Mouse (Mus musculus) heart, embryonic 13.5 days (tissue): Measurements from ENCODE around the gene Tnrc6b. TPM values are rescaled to one million over a fixed set of nuclear protein-coding genes. Genes with fewer than 3 reads are reported as not detected.

Experiments
- ATAC-seq: fragments of 200-750 bp; cut with Nextera tagmentation; 2 replicates; pipeline ENCODE4 v1.8.0; 2017; ENCODE audit warnings: moderate TSS enrichment; ENCODE audit not compliant: insufficient number of reproducible peaks, low FRiP score, low TSS enrichment; ENCODE audit errors: extremely low read depth
- H3K27ac ChIP-seq: fragments of 300-500 bp; sonication (generic); replicated peaks from 2 replicates; pipeline ENCODE4 v1.5.1; 2015; ENCODE audit warnings: moderate library complexity, mild to moderate bottlenecking, inconsistent platforms
- H3K27me3 ChIP-seq: fragments of 300-500 bp; sonication (generic); replicated peaks from 2 replicates; pipeline ENCODE4 v1.6.1; 2015; ENCODE audit warnings: mild to moderate bottlenecking, inconsistent platforms
- H3K36me3 ChIP-seq: fragments of 300-500 bp; sonication (generic); 2 replicates; pipeline ENCODE4 v1.6.1; 2015; ENCODE audit warnings: mild to moderate bottlenecking, inconsistent platforms
- H3K4me1 ChIP-seq: fragments of 300-500 bp; sonication (generic); 2 replicates; pipeline ENCODE4 v1.6.1; 2015; ENCODE audit warnings: inconsistent platforms
- H3K4me2 ChIP-seq: fragments of 300-500 bp; sonication (generic); 2 replicates; pipeline ENCODE4 v1.6.1; 2015; ENCODE audit warnings: inconsistent platforms, mild to moderate bottlenecking, moderate library complexity
- H3K4me3 ChIP-seq: fragments of 300-500 bp; sonication (generic); 2 replicates; pipeline ENCODE4 v1.5.1; 2015; ENCODE audit warnings: moderate library complexity, mild to moderate bottlenecking, inconsistent platforms
- H3K9ac ChIP-seq: fragments of 300-500 bp; sonication (generic); 2 replicates; pipeline ENCODE4 v1.6.1; 2015; ENCODE audit warnings: inconsistent platforms, mild to moderate bottlenecking, moderate library complexity
- H3K9me3 ChIP-seq: fragments of 300-500 bp; sonication (generic); 2 replicates; pipeline ENCODE4 v1.6.1; 2016; ENCODE audit warnings: inconsistent platforms
- WGBS: fragments of 180-500 bp; shearing (Covaris S2); methylation state at CpG from one replicate; pipeline ENCODE4 v1.1.7; 2015; ENCODE audit warnings: mixed read lengths; 5-methylcytosine and 5-hydroxymethylcytosine counted together
- polyA plus RNA-seq: library from polyadenylated mRNA; unstranded; fragments of >200 nt; fragmentation: Nextera tagmentation; extraction: Ambion mirVana; gene quantifications from 2 replicates; pipeline ENCODE4 v1.2.1, GENCODE M21; 2015

Gene Tnrc6b
- polyA plus RNA-seq, 1 experiment from 2014 or later = 23.8 TPM

DNA sequence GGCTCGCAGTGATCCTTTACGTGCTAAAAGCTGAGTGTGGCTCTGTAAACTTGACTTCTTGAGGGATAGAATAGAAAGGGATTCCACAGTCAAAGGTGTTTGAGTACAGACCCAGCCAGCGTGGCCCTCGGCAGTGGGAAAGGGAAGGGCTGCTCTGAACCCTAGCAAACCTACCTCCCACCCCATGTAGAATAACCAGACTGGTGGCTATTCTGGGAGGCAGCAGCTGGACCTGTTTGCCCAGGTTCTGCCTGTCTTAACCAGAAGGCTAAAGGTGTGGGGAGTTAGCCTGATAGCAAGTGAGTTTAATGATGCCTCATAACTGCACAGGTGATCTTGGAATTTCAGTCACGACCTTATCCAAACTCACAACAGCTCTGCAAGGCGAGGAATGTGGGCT is 28.0 kb upstream of the Tnrc6b start:
- no peak overlapping the region for H3K4me2 ChIP-seq
- ATAC-seq = no peak
- no peaks in the 10 kb centered on the region for H3K9me3 ChIP-seq
- WGBS = 78% methylated on average over 6 of the region's 6 CpGs
- no peak overlapping the region for H3K9ac ChIP-seq
- no peak overlapping the region for H3K27ac ChIP-seq
- H3K36me3 ChIP-seq = no peaks in the 10 kb centered on the region
- H3K4me1 ChIP-seq = peaks cover 55% of the 10 kb centered on the region
- H3K4me3 ChIP-seq = no peak overlapping the region
- H3K27me3 ChIP-seq = peaks cover 40% of the 10 kb centered on the region

DNA sequence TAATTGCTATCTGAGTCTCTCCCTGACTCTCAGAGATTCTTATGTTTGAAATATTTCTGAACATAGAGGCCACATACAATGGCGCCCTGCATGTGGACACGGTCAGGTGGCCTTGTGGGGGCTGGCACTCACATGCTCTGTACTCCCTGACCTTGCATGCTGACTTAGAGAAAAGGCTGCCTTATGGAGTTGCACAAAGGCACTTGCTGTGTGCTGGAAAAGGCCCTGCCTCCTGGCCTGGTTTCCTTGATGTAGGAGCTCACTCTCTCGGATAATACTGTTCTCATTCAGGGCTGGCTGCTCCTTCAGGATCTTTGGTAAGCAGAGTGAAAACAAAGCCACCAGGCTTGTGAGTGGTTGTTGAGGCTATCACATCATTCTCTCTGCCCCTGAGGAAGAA is 27.1 kb upstream of the Tnrc6b start:
- Histone ChIP-seq H3K4me2 (no peak overlapping the region), H3K27ac (no peak overlapping the region), H3K9me3 (no peaks in the 10 kb centered on the region), H3K9ac (no peak overlapping the region), H3K36me3 (no peaks in the 10 kb centered on the region), H3K4me1 (peaks cover 51% of the 10 kb centered on the region), H3K27me3 (peaks cover 48% of the 10 kb centered on the region), H3K4me3 (no peak overlapping the region)
- WGBS = 63% methylated on average over 3 of the region's 3 CpGs
- ATAC-seq = no peak

DNA sequence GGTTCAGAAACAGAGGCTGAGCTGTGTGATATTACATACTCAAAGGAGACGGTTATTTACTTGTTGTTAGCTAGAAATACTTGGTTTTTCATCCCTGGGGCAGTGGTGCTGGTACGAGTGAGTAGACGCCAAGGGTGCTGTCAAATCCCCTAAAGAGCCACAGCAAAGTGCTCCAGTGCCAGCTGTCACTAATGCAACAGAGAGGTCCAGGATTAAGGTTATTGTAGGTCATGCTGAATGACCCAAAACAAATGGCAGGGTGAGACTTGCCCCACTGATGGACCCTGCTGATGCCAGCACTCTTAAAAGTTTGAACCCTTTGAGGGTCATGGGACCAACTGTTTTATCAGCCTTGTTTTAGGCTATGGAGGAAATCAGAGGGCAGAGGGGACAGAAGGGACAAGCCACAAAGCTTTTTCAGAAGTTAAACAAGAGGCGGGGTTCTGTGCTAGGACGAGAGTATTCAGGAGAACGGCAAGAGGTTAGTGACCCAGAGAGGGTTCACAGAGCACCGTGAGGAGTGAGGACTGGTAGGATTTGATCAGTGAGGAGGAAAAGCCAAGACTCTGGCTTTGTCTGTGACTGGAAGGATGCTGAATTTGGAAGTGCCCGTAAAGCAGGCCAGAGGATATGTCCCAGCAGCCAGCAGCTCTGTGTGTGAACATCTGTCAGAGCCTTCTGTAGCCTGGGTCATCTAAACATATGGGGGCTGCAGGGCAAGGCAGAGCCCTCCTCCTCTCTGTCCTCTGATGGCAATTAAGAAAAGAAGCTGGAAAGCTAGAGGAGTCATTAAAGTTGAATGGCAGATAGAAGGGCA is 26.1 kb upstream of the Tnrc6b start:
- WGBS = 39% methylated on average over 8 of the region's 8 CpGs
- Histone ChIP-seq H3K27me3 (peaks cover 58% of the 10 kb centered on the region), H3K4me2 (no peak overlapping the region), H3K9me3 (no peaks in the 10 kb centered on the region), H3K9ac (no peak overlapping the region), H3K4me1 (peaks cover 41% of the 10 kb centered on the region), H3K4me3 (no peak overlapping the region), H3K36me3 (no peaks in the 10 kb centered on the region), H3K27ac (no peak overlapping the region)
- ATAC-seq = no peak

DNA sequence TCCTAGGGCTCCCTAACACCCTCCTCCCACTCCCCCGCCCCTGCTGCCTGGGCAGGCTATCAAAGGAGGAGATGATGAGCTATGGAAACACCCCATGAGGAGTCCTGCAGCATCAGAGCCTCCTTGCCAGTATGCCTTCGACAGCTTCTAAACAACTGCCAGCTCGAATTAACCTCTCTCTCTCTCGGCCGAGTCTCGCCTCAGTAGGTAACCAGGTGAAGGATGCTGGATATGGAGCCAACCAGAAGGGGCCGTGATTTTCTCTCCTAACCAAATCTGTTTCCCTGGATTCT is 25.6 kb upstream of the Tnrc6b start:
- Histone ChIP-seq H3K4me2 (no peak overlapping the region), H3K36me3 (no peaks in the 10 kb centered on the region), H3K27ac (no peak overlapping the region), H3K27me3 (peaks cover 63% of the 10 kb centered on the region), H3K4me1 (peaks cover 35% of the 10 kb centered on the region), H3K9me3 (no peaks in the 10 kb centered on the region), H3K4me3 (no peak overlapping the region), H3K9ac (no peak overlapping the region)
- 40% methylated on average over 7 of the region's 7 CpGs for WGBS
- no peak for ATAC-seq

DNA sequence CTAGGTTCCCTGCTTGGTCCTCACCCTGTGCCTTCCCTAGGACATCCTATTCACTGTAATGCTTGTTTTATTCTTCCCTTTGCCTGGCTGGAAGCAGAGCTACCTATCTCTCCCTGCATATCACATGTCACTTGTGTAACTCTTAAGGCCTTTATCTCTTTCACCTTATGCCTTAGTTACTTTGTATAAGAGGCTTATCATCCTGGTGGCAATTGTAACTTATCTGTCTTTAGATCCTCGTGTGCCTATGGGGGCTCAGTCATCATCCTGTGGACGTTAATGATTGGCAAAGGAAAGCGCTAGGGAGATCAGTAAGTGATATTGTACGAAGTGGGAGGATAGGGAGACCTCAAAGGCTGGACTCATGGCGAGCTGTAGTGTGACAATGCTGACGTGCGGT is 22.6 kb upstream of the Tnrc6b start:
- peaks cover 14% of the 10 kb centered on the region for H3K4me1 ChIP-seq
- no peak overlapping the region for H3K4me2 ChIP-seq
- ATAC-seq = no peak
- H3K27me3 ChIP-seq = peaks cover 85% of the 10 kb centered on the region
- 35% methylated on average over 7 of the region's 7 CpGs for WGBS
- no peak overlapping the region for H3K4me3 ChIP-seq
- H3K9ac ChIP-seq = no peak overlapping the region
- no peak overlapping the region for H3K27ac ChIP-seq
- no peaks in the 10 kb centered on the region for H3K9me3 ChIP-seq
- H3K36me3 ChIP-seq = no peaks in the 10 kb centered on the region

DNA sequence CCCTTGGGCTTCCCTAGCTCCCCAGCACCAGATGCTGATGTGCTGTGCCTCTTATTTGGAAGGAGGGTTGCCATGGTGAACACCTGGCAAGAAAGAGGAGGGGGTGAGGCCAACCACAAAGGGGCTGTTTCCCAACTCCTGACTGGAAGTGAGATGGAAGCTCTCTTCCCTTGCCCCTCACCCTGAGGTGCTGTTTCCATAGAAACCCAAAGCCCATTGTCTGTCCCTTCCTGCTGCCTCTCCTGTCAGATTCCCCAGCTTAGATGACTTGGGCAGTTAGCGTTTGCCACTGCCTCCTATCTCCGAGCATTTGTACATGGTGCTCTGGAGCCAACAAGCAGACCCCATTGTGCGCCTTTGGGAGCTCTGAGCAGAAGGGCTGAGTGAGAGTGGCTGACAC is 17.6 kb upstream of the Tnrc6b start:
- no peaks in the 10 kb centered on the region for H3K36me3 ChIP-seq
- H3K9ac ChIP-seq = no peak overlapping the region
- no peak overlapping the region for H3K4me2 ChIP-seq
- H3K4me1 ChIP-seq = peaks cover 15% of the 10 kb centered on the region
- peaks cover 82% of the 10 kb centered on the region for H3K27me3 ChIP-seq
- ATAC-seq = no peak
- H3K9me3 ChIP-seq = no peaks in the 10 kb centered on the region
- H3K4me3 ChIP-seq = no peak overlapping the region
- WGBS = 31% methylated on average over 3 of the region's 3 CpGs
- no peak overlapping the region for H3K27ac ChIP-seq

DNA sequence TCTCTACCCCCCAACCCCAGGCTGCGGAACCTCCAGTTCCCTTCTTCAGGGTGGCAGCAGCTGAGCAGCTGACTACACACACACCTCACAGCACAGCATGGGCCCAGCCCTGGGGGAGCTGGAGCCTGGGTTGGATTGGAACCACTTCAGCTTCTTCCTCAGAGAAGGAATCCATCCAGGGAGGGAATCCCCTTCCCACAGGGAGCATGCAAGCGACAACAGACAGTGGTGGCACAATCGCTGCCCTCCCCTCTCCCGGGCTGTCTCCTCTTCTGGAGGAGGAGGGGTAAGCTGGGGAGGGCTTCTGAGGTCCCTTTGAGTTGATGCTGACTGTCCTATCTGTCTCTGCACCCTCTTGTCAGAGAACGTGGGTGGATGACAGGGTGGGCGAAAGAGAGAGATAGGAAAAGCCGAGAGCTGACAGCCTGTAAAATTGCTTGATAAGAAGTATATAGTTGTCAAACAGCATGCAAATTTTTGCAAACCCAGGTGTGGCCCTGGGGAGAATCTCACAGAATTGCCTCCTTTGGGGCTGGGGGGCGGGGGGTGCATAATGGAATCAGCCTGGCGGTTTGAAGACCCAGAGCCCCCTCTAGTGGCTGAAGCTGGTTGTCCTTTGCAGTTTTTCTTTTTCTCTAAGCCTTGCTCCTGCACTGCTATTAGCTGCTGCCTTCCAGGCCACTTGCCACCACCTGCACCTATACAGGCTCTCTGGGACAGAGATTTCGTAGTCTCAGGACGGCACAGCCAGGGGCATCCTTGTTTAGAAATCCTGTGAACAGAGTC is 16.8 kb upstream of the Tnrc6b start:
- H3K27me3 ChIP-seq = peaks cover 75% of the 10 kb centered on the region
- peak overlapping the region; percentile 56 for H3K4me2 ChIP-seq

DNA sequence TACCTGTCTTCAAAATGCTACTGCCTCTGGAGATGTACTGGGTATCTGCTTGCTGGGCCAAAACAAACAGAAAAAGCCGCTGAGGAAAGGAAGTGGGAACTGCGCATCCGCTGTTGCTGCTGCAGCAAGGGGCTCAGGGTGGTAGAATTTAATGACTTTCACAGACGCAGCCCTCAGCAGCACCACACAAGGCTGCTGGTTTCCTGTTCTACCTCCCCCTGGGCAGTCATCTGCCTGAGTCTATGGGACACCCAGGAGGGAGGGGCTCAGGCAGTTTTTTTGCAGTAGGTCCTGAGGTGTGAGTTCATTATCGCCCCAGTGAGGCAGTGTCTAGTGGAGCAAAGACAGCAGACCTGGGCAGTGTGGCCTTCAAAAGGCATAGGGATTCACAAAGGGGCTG is 13.5 kb upstream of the Tnrc6b start:
- Histone ChIP-seq H3K4me1 (peaks cover 15% of the 10 kb centered on the region), H3K9me3 (no peaks in the 10 kb centered on the region), H3K4me3 (no peak overlapping the region), H3K27me3 (peaks cover 48% of the 10 kb centered on the region), H3K4me2 (no peak overlapping the region), H3K9ac (no peak overlapping the region), H3K27ac (peak overlapping the region; percentile 13; the same call in 1 of the 2 replicates), H3K36me3 (no peaks in the 10 kb centered on the region)
- no peak for ATAC-seq
- 26% methylated on average over 5 of the region's 5 CpGs for WGBS

More for the DNA sequence above, 16.8 kb upstream of the Tnrc6b start:
- H3K36me3 ChIP-seq = no peaks in the 10 kb centered on the region
- H3K4me1 ChIP-seq = peaks cover 15% of the 10 kb centered on the region
- WGBS = 13% methylated on average over 11 of the region's 11 CpGs
- peak overlapping the region; percentile 61; the same call in 1 of the 2 replicates for H3K9ac ChIP-seq
- ATAC-seq = no peak
- no peak overlapping the region for H3K27ac ChIP-seq
- H3K4me3 ChIP-seq = peak overlapping the region; percentile 22
- no peaks in the 10 kb centered on the region for H3K9me3 ChIP-seq

DNA sequence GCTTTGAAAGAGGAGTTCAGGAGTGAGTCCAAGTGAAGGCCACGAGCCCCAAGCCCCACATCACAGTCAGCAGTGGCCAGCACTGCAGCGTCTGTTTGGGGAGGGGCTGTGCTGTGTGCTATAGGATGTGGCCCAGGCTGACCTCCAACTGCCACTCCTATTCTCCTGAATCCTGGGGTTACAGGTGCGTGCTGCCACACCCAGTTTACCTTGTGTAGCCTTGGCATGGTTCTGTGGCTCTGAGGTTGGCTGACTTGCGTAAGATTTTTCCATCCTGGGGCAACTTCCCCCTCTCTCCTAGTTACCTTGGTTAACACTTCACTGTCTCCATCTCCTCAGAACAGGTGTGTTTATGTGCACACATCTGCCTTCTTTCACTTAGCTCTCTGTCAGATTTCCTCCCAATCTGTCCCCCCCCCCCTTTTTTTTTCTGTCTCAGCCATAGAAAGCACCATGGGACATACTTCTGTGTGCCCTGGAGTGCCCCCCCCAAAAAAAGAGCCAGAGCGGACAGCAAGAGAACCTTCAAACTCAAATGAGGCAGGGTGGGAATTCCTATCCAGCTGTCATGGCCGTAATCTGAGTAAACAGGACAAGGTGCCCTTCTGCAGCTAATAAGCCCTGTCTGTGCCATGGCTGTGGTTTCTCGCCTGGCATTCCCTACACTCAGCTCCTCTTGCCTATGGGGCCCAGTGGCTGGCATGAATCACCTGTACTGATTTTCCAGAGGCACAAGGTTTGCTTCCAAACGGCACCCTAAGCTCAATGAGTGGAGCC is 9.4 kb upstream of the Tnrc6b start:
- H3K9me3 ChIP-seq = no peaks in the 10 kb centered on the region
- no peak overlapping the region for H3K27ac ChIP-seq
- no peak overlapping the region for H3K9ac ChIP-seq
- no peaks in the 10 kb centered on the region for H3K36me3 ChIP-seq
- no peak for ATAC-seq
- peaks cover 12% of the 10 kb centered on the region for H3K27me3 ChIP-seq
- 64% methylated on average over 8 of the region's 8 CpGs for WGBS
- no peak overlapping the region for H3K4me3 ChIP-seq
- no peak overlapping the region for H3K4me2 ChIP-seq
- peaks cover 19% of the 10 kb centered on the region for H3K4me1 ChIP-seq

DNA sequence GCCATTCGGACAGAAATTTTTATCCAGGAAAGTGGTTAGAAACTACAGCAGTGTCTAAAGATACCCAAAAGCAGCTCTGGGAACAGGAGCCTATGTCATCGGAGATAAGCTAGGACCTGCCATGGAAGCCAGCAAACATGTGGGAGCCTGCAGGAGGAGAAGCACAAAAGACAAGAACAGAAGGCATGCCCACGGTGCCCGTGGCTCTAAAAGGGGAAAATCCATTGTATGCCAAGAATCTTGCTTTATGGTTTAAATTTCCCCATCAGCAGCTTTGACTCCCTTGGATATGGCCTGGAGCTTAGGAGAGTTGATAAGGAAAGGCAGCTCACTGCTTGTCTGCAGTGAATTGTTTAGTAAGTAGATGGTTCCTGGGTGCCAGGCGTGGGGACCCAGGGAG is 8.2 kb upstream of the Tnrc6b start:
- ATAC-seq = no peak
- no peaks in the 10 kb centered on the region for H3K36me3 ChIP-seq
- peaks cover 7% of the 10 kb centered on the region for H3K27me3 ChIP-seq
- peaks cover 27% of the 10 kb centered on the region for H3K4me1 ChIP-seq
- no peak overlapping the region for H3K4me2 ChIP-seq
- no peak overlapping the region for H3K9ac ChIP-seq
- H3K4me3 ChIP-seq = no peak overlapping the region
- H3K27ac ChIP-seq = no peak overlapping the region
- WGBS = 69% methylated on average over 5 of the region's 5 CpGs
- H3K9me3 ChIP-seq = no peaks in the 10 kb centered on the region

DNA sequence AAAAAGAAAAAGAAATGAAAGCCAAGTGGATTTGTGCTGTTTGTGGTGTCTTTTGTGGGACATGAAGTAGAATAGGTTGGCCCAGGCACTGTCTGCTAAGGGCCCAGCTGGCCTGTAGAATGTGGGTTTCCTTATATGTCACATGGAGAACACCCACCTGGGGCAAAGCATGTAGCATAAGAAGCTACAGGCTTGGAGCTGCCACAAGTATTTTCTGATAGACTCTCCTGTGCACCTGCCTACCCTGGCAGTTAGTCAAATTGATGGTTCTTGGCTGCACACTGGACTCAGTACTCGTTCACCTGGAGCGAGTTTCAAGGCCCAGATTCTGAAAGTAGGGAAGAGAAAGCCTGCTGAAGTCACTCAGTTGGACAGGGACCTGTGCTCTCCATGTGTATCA is 7.6 kb upstream of the Tnrc6b start:
- Histone ChIP-seq H3K9me3 (no peaks in the 10 kb centered on the region), H3K4me3 (no peak overlapping the region), H3K4me2 (no peak overlapping the region), H3K9ac (no peak overlapping the region), H3K4me1 (peaks cover 25% of the 10 kb centered on the region), H3K27ac (no peak overlapping the region), H3K36me3 (no peaks in the 10 kb centered on the region), H3K27me3 (peaks cover 7% of the 10 kb centered on the region)
- no peak for ATAC-seq
- WGBS = 77% methylated on average over 2 of the region's 2 CpGs
